Mouse (Mus musculus): ENCODE measurements around the gene Acot12. TPM values are rescaled to one million over a fixed set of nuclear protein-coding genes. Genes with fewer than 3 reads are reported as not detected.
"Not testable (repeated sequence)": the region's sequence is repeated elsewhere in the genome, so short reads cannot be mapped to it uniquely, and the experiment has no call there.

Acot12 gene
- polyA plus RNA-seq, 1 experiment from 2014 or later = not detected

DNA sequence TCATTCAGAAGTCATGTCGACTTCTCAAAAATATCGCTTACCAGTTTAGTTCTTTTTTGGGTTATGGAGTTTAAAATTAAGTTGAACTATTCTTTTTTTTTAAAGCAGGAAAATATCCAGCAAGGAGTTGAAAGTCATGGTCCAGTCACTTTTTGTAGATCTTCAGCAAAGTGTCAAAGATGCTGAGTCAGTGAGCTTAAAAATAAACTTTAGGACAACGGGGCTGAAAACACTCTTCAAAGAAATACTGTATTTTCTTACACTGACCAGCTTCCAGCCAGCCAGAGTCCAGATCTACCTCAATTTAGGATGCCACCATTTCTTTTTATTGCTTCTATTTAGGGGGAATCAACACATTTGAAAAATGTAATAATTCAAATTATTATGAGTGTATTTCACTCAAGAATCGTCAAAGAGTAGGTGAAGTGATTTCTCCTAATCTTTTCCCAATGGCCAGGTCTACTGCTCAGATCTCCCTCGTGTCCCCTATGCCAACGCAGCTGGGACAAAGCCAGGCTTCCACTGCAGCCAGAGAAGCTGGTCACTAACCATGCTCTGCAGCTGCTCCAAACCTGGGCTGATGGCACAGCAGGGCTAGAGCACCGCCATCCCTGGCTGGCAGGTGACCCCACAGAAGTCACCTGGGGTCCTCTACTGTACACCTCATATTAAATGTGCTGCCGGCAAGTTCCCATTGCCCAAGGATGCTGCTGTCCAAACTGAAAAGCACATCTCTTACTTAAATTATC, 19.2 kb downstream of the Acot12 start:
- Histone ChIP-seq H3K9me3 (replicated peaks) (no peaks in the 10 kb centered on the region), H3K9ac (no peak overlapping the region), H3K4me3 (no peak overlapping the region), H3K36me3 (no peaks in the 10 kb centered on the region), H3K27me3 (replicated peaks) (no peaks in the 10 kb centered on the region), H3K27ac (ENCODE audit: poor library complexity, severe bottlenecking) (no peak overlapping the region), H3K4me2 (no peak overlapping the region), H3K4me1 (replicated peaks) (0 out of 2 replicates have a peak, but pooled peaks cover 4% of the 10 kb centered on the region)
- ATAC-seq (ENCODE audit: insufficient number of reproducible peaks, low FRiP score) = no peak
- whole genome bisulfite sequencing = 84% methylated on average over 8 of the region's 8 CpGs

DNA sequence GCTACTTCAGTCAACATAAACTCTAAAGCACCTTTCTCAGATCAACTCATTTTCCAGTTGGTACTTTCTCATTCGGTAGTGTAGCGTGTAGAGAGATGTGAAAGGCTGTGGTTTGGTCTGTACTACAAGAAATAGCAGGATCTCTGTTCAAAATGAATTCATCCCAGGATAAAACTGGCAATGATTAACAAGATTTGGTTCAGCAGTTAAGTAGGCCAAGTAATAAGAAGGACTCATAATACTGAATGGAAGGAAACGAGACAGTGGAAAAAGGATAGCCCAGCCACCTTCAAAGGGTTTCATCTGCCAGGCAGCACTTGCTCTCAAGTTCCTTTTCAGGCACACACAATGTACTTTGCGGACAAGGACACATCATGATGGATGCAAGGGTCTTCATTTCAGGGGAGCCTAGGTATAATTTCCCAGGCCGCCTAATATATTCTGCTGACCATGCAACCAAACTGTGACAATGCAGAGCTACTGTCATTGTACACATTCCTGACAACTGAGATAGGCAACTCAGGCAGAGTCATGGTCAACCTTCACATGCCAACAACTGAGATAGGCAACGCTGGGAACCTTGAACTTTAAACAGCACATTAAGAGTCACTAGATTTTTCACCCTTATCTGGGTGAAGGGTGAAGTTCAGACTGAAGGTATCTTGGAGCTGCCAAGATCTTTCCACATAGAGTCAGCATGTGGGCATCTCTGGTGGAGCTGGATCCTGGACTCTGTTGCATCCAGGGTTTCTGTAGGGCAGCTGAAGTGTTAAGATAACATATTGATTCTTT, 20.5 kb downstream of the Acot12 start:
- H3K4me1 ChIP-seq (replicated peaks) = 0 out of 2 replicates have a peak, but pooled peaks cover 4% of the 10 kb centered on the region
- no peaks in the 10 kb centered on the region for H3K27me3 ChIP-seq (replicated peaks)
- no peak overlapping the region for H3K4me2 ChIP-seq
- ATAC-seq (ENCODE audit: insufficient number of reproducible peaks, low FRiP score) = no peak
- WGBS = 74% methylated on average over 6 of the region's 6 CpGs
- H3K4me3 ChIP-seq = no peak overlapping the region
- no peaks in the 10 kb centered on the region for H3K36me3 ChIP-seq
- no peaks in the 10 kb centered on the region for H3K9me3 ChIP-seq (replicated peaks)
- no peak overlapping the region for H3K9ac ChIP-seq
- no peak overlapping the region for H3K27ac ChIP-seq (ENCODE audit: poor library complexity, severe bottlenecking)

DNA sequence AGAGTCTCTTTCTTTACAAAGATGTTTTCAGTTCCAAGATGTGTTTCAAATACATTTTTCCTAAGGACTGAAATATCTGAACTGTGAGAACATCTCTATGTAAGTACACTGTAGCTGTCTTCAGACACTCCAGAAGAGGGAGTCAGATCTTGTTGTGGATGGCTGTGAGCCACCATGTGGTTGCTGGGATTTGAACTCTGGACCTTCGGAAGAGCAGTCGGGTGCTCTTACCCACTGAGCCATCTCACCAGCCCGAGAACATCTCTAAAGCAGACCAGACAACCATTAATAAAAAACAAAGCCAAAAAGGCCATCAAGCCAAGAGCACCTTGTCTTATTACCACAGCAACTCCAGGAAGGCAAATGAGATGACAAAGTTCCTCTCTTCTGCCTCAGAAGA, 22.3 kb downstream of the Acot12 start:
- H3K36me3 ChIP-seq; H3K9me3 ChIP-seq (replicated peaks); H3K27ac ChIP-seq (ENCODE audit: poor library complexity, severe bottlenecking); H3K4me1 ChIP-seq (replicated peaks); H3K9ac ChIP-seq; ATAC-seq (ENCODE audit: insufficient number of reproducible peaks, low FRiP score); H3K4me2 ChIP-seq; H3K27me3 ChIP-seq (replicated peaks); H3K4me3 ChIP-seq: not testable (repeated sequence)
- 81% methylated on average over 3 of the region's 3 CpGs for WGBS

DNA sequence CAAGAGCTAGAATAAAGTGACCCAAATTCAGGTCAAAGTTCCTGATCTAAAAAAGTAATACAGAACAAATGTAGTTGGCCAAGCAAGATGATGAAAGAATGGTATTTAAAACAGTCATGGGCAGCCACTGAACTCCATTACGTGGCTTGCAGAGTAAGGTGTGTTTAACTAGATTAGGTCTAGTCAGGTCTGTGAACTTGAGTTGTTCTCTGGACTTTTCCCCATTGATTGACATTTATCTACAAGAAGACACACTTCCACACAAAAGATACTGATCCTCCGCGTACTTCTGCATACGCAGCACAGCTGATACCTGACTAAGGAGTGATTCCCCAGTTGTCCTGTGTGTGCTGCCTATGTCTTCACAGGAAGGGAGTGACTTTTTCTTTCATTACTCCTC, 24.3 kb downstream of the Acot12 start:
- WGBS = 81% methylated on average over 4 of the region's 4 CpGs
- no peak overlapping the region for H3K9ac ChIP-seq
- no peak overlapping the region for H3K27ac ChIP-seq (ENCODE audit: poor library complexity, severe bottlenecking)
- H3K9me3 ChIP-seq (replicated peaks) = no peaks in the 10 kb centered on the region
- no peaks in the 10 kb centered on the region for H3K36me3 ChIP-seq
- H3K4me1 ChIP-seq (replicated peaks) = no peaks in the 10 kb centered on the region
- ATAC-seq (ENCODE audit: insufficient number of reproducible peaks, low FRiP score) = no peak
- H3K4me2 ChIP-seq = no peak overlapping the region
- no peak overlapping the region for H3K4me3 ChIP-seq
- no peaks in the 10 kb centered on the region for H3K27me3 ChIP-seq (replicated peaks)

DNA sequence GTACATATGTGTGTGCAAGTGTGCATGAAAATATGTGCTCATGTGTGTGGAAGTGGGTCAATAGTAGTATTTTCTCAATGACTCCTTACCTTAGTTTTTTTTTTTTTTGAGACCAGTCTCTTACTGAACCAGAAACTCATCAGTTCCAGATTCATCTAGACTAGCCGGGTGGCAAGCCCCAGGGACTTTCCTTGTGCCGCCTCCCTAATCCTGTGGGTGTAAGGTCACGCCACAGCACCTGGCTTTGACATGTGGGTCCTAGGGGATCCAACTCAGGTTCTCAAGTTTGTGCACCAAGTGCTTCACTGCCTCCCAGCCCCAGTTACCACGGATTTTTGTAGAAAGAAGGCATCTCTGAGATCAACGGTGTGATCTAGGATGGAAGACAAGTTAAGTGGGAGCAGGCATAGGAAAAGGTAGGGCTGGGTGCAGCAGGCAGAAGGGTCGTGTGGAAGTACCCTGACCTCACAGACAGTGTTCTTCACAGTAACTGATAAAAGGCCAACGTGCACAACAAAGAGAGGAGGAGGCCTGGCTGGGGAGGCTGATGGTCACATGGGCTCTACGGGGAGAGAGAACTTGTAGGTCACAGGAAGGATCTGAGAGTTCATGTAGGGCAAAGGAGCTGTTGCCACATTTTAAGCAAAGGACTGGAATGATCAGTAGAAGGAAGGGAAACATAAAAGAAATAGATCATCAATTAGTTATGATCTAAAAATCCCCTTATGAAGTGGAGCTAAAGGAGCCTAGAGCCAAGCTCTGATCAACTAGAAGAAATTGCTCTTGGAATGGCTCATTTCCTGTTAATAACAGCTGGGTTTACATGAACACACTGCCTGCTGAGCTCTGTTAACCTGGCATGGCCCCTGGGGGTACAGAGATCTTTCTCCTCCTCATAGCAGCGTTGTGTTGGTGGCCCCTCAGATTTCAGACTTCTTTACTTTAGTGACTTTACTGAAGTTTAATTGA, 27.7 kb downstream of the Acot12 start:
- 56% methylated on average over 9 of the region's 9 CpGs for WGBS
- no peaks in the 10 kb centered on the region for H3K9me3 ChIP-seq (replicated peaks)

DNA sequence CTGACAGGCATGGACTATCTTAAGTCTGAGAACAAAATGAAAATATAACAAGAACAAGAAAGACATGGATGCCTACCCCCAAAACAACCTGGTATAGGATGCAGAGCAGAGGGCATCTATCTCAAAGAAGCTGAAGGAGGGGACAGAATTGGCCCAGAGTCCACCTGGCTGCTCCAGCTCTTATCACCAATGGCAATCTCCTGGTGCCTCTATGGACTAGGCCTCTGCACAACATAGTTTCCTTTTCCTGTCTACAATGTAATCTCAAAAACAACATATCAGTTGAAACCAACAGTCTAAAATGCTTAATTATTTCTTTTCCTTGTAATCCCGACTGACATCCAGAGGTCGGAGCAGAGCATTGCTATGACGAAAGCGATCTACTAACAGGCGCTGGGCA, 36.8 kb downstream of the Acot12 start:
- Histone ChIP-seq H3K4me3 (no peak overlapping the region), H3K27me3 (replicated peaks) (no peaks in the 10 kb centered on the region), H3K27ac (ENCODE audit: poor library complexity, severe bottlenecking) (no peak overlapping the region), H3K4me1 (replicated peaks) (no peaks in the 10 kb centered on the region), H3K36me3 (no peaks in the 10 kb centered on the region), H3K9me3 (replicated peaks) (no peaks in the 10 kb centered on the region), H3K9ac (no peak overlapping the region), H3K4me2 (no peak overlapping the region)
- 87% methylated on average over 5 of the region's 5 CpGs for WGBS
- ATAC-seq (ENCODE audit: insufficient number of reproducible peaks, low FRiP score) = no peak

More for the DNA sequence above, 27.7 kb downstream of the Acot12 start:
- Histone ChIP-seq H3K27ac (ENCODE audit: poor library complexity, severe bottlenecking) (no peak overlapping the region), H3K9ac (no peak overlapping the region), H3K36me3 (no peaks in the 10 kb centered on the region), H3K4me2 (no peak overlapping the region), H3K27me3 (replicated peaks) (no peaks in the 10 kb centered on the region), H3K4me1 (replicated peaks) (no peaks in the 10 kb centered on the region), H3K4me3 (no peak overlapping the region)
- ATAC-seq (ENCODE audit: insufficient number of reproducible peaks, low FRiP score) = no peak

DNA sequence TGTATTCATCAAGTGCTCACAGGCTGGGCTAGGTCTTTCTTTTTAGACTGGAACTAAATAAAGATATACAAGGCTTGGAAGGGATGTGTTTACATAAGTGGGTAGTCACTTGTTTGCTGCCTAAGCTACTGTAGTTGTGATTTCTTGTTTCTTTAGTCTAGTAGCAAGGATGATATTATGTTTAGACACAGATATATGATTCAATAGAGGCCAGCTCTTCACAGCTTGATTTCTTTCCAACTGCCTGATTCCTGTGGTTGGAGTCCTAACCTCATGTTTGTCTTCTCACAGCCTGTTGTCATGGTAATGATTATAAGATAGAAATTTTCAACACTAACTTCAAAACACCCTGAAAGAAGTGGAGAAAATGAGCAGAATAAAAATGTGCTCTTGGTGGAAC, 38.6 kb downstream of the Acot12 start:
- Histone ChIP-seq H3K36me3 (no peaks in the 10 kb centered on the region), H3K27me3 (replicated peaks) (no peaks in the 10 kb centered on the region), H3K4me2 (no peak overlapping the region), H3K4me3 (no peak overlapping the region), H3K27ac (ENCODE audit: poor library complexity, severe bottlenecking) (no peak overlapping the region), H3K9ac (no peak overlapping the region), H3K9me3 (replicated peaks) (no peaks in the 10 kb centered on the region), H3K4me1 (replicated peaks) (no peaks in the 10 kb centered on the region)
- ATAC-seq (ENCODE audit: insufficient number of reproducible peaks, low FRiP score) = no peak

DNA sequence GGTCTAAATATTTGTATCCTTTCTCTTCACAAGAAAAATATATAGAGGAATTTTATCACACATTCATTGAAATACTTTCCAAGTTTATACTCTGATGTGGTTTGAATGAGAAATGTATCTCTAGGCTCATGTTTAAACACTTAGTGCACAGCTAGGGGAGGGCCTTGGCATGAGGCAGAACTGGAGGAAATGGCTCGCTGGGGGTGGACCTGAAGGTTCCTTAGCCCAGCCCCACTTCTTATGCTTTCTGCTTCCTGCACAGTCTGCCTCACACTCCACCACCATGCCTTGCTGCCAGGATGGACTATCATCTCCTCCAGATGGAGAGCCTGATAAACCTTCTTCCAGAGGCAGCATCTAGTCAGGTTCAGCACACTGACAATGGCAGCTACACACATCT, 50.7 kb downstream of the Acot12 start:
- no peak overlapping the region for H3K27ac ChIP-seq (ENCODE audit: poor library complexity, severe bottlenecking)
- no peak overlapping the region for H3K9ac ChIP-seq
- no peak overlapping the region for H3K4me2 ChIP-seq
- no peaks in the 10 kb centered on the region for H3K4me1 ChIP-seq (replicated peaks)
- no peak for ATAC-seq (ENCODE audit: insufficient number of reproducible peaks, low FRiP score)
- peaks cover 34% of the 10 kb centered on the region for H3K36me3 ChIP-seq
- H3K4me3 ChIP-seq = no peak overlapping the region
- 62% methylated on average over 1 of the region's 1 CpGs for WGBS
- peaks cover 3% of the 10 kb centered on the region; the same call in 1 of the 2 replicates for H3K9me3 ChIP-seq (replicated peaks)
- no peaks in the 10 kb centered on the region for H3K27me3 ChIP-seq (replicated peaks)

DNA sequence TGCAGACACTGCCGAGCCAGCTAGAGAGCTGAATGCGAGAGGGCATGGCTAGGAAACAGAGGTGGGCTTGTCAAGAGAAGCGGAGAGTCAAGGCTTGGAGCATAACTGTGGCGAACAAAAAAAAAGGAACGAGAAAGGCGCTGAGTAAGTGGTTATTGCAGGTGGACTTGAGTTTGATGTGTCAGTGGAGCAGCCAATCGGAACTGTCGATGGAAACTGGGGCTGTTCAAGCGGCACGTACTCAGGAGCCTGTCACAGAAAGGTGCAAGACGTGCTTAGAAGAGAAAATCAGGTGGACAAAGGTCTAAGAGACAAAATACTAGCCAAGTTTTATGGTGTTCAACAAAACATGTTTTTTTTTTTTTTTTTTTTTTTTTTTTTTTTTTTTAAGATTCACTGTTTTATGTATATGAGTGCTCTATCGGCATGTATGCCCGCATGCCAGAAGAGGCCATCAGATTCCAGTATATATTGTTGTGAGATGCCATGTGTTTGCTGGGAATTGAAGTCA, 53.7 kb downstream of the Acot12 start:
- Histone ChIP-seq H3K4me2 (no peak overlapping the region), H3K36me3 (peaks cover 61% of the 10 kb centered on the region), H3K9me3 (replicated peaks) (peaks cover 3% of the 10 kb centered on the region; the same call in 1 of the 2 replicates), H3K9ac (no peak overlapping the region), H3K4me3 (no peak overlapping the region), H3K27me3 (replicated peaks) (no peaks in the 10 kb centered on the region), H3K4me1 (replicated peaks) (no peaks in the 10 kb centered on the region), H3K27ac (ENCODE audit: poor library complexity, severe bottlenecking) (no peak overlapping the region)
- 93% methylated on average over 13 of the region's 13 CpGs for WGBS
- no peak for ATAC-seq (ENCODE audit: insufficient number of reproducible peaks, low FRiP score)

DNA sequence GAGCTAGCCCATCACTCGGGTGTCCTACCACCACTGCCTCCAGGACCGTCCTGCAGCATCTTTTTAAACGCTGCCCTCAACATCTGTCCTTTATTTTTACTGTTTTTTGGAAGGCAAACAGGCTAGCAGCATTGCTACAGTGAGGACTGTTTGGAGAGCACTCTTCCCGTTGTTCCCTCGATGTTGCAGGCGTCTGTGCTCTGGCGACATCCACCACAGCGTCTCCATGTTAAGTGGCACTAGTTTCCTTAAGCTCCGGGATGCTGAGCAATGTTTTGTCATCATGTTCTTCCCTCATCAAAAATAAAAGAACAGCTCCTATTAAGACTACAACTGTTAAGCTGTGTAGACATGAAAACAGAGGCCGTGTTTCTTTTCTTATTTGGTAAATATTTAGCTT, 54.3 kb downstream of the Acot12 start:
- Histone ChIP-seq H3K4me2 (no peak overlapping the region), H3K4me1 (replicated peaks) (no peaks in the 10 kb centered on the region), H3K27me3 (replicated peaks) (no peaks in the 10 kb centered on the region), H3K9ac (no peak overlapping the region), H3K4me3 (no peak overlapping the region), H3K9me3 (replicated peaks) (peaks cover 3% of the 10 kb centered on the region; the same call in 1 of the 2 replicates), H3K27ac (ENCODE audit: poor library complexity, severe bottlenecking) (no peak overlapping the region), H3K36me3 (peaks cover 67% of the 10 kb centered on the region)
- WGBS = 89% methylated on average over 10 of the region's 10 CpGs
- ATAC-seq (ENCODE audit: insufficient number of reproducible peaks, low FRiP score) = no peak
